Mouse (Mus musculus) liver, adult 2 months (tissue): ENCODE measurements at regions not wholly inside any gene's neighbourhood (a gene's known extent, or its start where the extent isn't known, plus 50 kb on each side); places are given as distances from the start of the nearest gene placed in this dataset.

Experiments
- DNase-seq: peaks from one replicate; pipeline ENCODE4 v3.0.0-alpha.2; 2011; ENCODE audit warnings: low read depth, low spot score; ENCODE audit errors: extremely low read depth
- H3K27ac ChIP-seq: fragments of 200-500 bp; replicated peaks from 2 replicates; pipeline ENCODE4 v1.5.1; 2012; ENCODE audit warnings: low read depth, mild to moderate bottlenecking, control low read depth, inconsistent platforms, low read length; ENCODE audit not compliant: insufficient read depth
- H3K27me3 ChIP-seq: fragments of 200-500 bp; 2 replicates; pipeline ENCODE4 v1.6.1; 2012; ENCODE audit warnings: mild to moderate bottlenecking, moderate library complexity, low read length, inconsistent platforms; ENCODE audit not compliant: control insufficient read depth, insufficient read depth
- H3K36me3 ChIP-seq: fragments of 200-500 bp; 2 replicates; pipeline ENCODE4 v1.6.1; 2012; ENCODE audit warnings: low read length, inconsistent platforms; ENCODE audit not compliant: control insufficient read depth, insufficient read depth
- H3K4me1 ChIP-seq: fragments of 200-500 bp; 2 replicates; pipeline ENCODE4 v1.6.1; 2011; ENCODE audit warnings: low read length; ENCODE audit not compliant: control insufficient read depth, insufficient read depth
- H3K4me3 ChIP-seq: fragments of 200-500 bp; 2 replicates; pipeline ENCODE4 v1.5.1; 2011; ENCODE audit warnings: low read depth, mild to moderate bottlenecking, control low read depth, low read length, moderate library complexity; ENCODE audit not compliant: insufficient read depth
- H3K79me2 ChIP-seq: fragments of 200-500 bp; 2 replicates; pipeline ENCODE4 v1.6.1; 2012; ENCODE audit warnings: inconsistent platforms, mild to moderate bottlenecking, low read length, moderate library complexity; ENCODE audit not compliant: control insufficient read depth, insufficient read depth
- H3K9ac ChIP-seq: fragments of 200-500 bp; 2 replicates; pipeline ENCODE4 v1.6.1; 2012; ENCODE audit warnings: low read depth, mild to moderate bottlenecking, control low read depth, inconsistent platforms, low read length
- CTCF ChIP-seq: fragments of 200-500 bp; IDR thresholded peaks from 2 replicates; pipeline ENCODE4 v1.5.1; 2011; ENCODE audit warnings: low read depth, low read length, control low read depth
- POLR2A ChIP-seq: fragments of 200-500 bp; IDR thresholded peaks from 2 replicates; pipeline ENCODE4 v1.6.1; 2011; ENCODE audit warnings: low read length, control low read depth; ENCODE audit not compliant: insufficient read depth; ENCODE audit errors: extremely low read depth
- WGBS: fragments of 180-500 bp; shearing (Covaris S2); methylation state at CpG from one replicate; pipeline ENCODE4 v1.1.7; 2018; 5-methylcytosine and 5-hydroxymethylcytosine counted together

- Histone ChIP-seq H3K4me1 (no peaks in the 10 kb centered on the region), H3K36me3 (no peaks in the 10 kb centered on the region), H3K9ac (no peak overlapping the region), H3K4me3 (no peak overlapping the region), H3K79me2 (no peaks in the 10 kb centered on the region), H3K27ac (no peak overlapping the region), H3K27me3 (no peaks in the 10 kb centered on the region)
- peak; percentile 37 for DNase-seq
- WGBS = 38% methylated on average over 9 of the region's 9 CpGs
- no peak for TF ChIP-seq CTCF
Measured at GRCm38 (mm10) chr5:47273389-47274255, 709.3 kb upstream of the Slit2 start.

- no peak for DNase-seq
- Histone ChIP-seq H3K4me3 (no peak overlapping the region), H3K79me2 (no peaks in the 10 kb centered on the region), H3K4me1 (no peaks in the 10 kb centered on the region), H3K27me3 (no peaks in the 10 kb centered on the region), H3K36me3 (no peaks in the 10 kb centered on the region), H3K27ac (no peak overlapping the region), H3K9ac (no peak overlapping the region)
- TF ChIP-seq POLR2A (no peak), CTCF (no peak)
- 81% methylated on average over 1 of the region's 1 CpGs for WGBS
Measured at GRCm38 (mm10) chr5:47274256-47274638, 708.7 kb upstream of the Slit2 start.

- no peaks in the 10 kb centered on the region for H3K79me2 ChIP-seq
- no peak overlapping the region for H3K9ac ChIP-seq
- H3K4me1 ChIP-seq = no peaks in the 10 kb centered on the region
- H3K27me3 ChIP-seq = no peaks in the 10 kb centered on the region
- TF ChIP-seq POLR2A (no peak), CTCF (no peak)
- H3K4me3 ChIP-seq = no peak overlapping the region
- H3K27ac ChIP-seq = no peak overlapping the region
- no peaks in the 10 kb centered on the region for H3K36me3 ChIP-seq
- WGBS = 68% methylated on average over 5 of the region's 5 CpGs
- no peak for DNase-seq
Measured at GRCm38 (mm10) chr5:47276231-47277195, 706.4 kb upstream of the Slit2 start.

- peak; percentile 36 for DNase-seq
- TF ChIP-seq CTCF (no peak), POLR2A (no peak)
- H3K27me3 ChIP-seq = no peaks in the 10 kb centered on the region
- no peak overlapping the region for H3K4me3 ChIP-seq
- H3K27ac ChIP-seq = no peak overlapping the region
- H3K4me1 ChIP-seq = no peaks in the 10 kb centered on the region
- H3K36me3 ChIP-seq = no peaks in the 10 kb centered on the region
- no peak overlapping the region for H3K9ac ChIP-seq
- H3K79me2 ChIP-seq = no peaks in the 10 kb centered on the region
- WGBS = 39% methylated on average over 3 of the region's 3 CpGs
Measured at GRCm38 (mm10) chr5:47279630-47280029, 703.3 kb upstream of the Slit2 start.

GRCm38 (mm10) chr5:47299602-47300001 lies 683.3 kb upstream of the Slit2 start:
- H3K27ac ChIP-seq = no peak overlapping the region
- H3K27me3 ChIP-seq = no peaks in the 10 kb centered on the region
- no peak for DNase-seq
- no peaks in the 10 kb centered on the region; the same call in 1 of the 2 replicates for H3K4me1 ChIP-seq
- WGBS = 85% methylated on average over 4 of the region's 4 CpGs
- no peak for TF ChIP-seq POLR2A
- no peak for TF ChIP-seq CTCF
- no peaks in the 10 kb centered on the region for H3K79me2 ChIP-seq
- H3K9ac ChIP-seq = no peak overlapping the region
- no peak overlapping the region for H3K4me3 ChIP-seq
- H3K36me3 ChIP-seq = no peaks in the 10 kb centered on the region

GRCm38 (mm10) chr5:47317506-47317905 lies 665.4 kb upstream of the Slit2 start:
- no peak overlapping the region for H3K9ac ChIP-seq
- H3K27ac ChIP-seq = no peak overlapping the region
- no peak for DNase-seq
- no peaks in the 10 kb centered on the region for H3K79me2 ChIP-seq
- 84% methylated on average over 4 of the region's 4 CpGs for WGBS
- TF ChIP-seq CTCF = no peak
- no peak for TF ChIP-seq POLR2A
- no peaks in the 10 kb centered on the region for H3K36me3 ChIP-seq
- no peaks in the 10 kb centered on the region for H3K27me3 ChIP-seq
- no peak overlapping the region for H3K4me3 ChIP-seq
- no peaks in the 10 kb centered on the region for H3K4me1 ChIP-seq
